Mouse (Mus musculus) cerebellum, adult 11 months (tissue): ENCODE measurements around the gene Msi2.

Experiments used
- DNase-seq: peaks from one replicate; pipeline ENCODE4 v3.0.0; 2022

The Msi2 gene

GRCm38 (mm10) chr11:88675526-88676353 is 42.6 kb downstream of the Msi2 start:
- no peak for DNase-seq

DNA sequence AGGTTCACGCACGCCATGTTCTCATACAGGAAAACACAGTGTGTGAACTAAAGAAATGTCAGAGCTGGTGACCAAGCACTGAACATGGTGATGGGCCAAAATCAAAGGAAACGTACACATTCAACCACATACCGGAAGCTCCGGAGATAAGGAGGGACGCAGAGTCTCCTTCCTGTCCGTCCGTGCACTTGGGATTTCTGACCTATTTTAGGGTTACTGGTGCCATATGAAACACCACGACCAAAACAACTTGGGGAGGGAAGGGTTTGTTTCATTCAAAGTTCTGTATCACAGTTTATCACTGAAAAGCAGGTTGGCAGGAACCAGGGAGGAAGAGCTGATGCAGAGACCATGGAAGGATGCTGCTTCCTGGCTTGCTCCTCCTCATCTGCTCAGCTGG is 44.2 kb downstream of the Msi2 start:
- DNase-seq = no peak

GRCm38 (mm10) chr11:88670925-88671324 is 47.4 kb downstream of the Msi2 start:
- no peak for DNase-seq

DNA sequence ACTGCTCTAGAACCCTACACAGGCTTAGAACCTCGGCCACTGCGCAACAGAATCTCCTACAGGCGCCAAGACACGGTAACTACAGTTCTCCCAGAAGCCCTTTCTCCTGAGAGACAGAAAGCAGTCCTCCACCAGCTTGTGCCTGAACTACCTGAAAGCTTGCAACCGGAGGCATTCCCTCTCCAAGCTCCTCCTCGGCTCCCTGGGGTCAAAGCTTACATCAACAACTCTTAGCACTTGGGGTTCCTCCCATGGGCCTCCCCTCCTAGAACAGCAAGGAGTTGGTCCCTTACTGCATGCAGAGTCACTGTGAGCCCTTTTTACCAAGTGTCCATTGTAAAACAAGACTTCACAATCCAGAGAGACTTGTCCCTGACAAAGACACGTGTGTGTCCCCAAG is 49.2 kb downstream of the Msi2 start:
- no peak for DNase-seq

DNA sequence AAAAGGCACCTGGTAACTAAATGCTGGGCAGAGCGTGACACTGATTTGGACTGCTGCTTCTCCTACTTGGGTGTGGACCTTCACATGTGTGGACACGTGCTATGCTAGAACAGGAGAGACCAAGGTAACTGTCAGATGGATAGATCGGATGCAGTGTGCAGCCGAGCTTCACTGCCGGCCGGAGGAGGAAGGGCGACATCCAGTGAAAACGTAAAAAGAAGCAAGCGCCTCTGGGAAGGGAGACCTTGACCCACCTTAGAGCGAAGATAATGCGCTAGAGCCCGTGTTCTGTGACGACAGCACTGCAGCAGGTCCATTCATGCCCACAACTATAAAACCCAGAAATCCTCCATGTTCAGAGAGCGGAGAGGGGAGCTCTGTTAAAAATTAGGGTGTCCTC is 50.0 kb downstream of the Msi2 start:
- DNase-seq = no peak

DNA sequence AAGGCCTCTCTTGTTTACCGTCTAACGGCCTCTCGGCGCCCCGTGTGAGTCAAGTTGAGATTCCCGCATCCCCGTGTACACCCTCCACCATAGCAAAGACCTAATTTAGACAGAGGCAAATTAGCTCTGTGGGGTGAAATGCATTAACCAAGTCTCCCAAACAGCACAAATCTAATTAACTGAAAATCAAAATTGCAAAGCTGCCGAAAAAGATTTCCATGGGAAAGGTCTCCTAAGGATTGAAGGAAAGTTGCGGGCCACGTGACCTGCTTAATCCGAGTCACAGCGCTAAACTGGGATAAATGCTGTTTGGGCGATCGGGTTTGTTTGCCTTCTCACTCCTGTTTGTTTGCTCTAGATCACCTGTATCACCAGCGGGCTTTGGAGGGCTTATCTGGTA is 52.5 kb downstream of the Msi2 start:
- no peak for DNase-seq

DNA sequence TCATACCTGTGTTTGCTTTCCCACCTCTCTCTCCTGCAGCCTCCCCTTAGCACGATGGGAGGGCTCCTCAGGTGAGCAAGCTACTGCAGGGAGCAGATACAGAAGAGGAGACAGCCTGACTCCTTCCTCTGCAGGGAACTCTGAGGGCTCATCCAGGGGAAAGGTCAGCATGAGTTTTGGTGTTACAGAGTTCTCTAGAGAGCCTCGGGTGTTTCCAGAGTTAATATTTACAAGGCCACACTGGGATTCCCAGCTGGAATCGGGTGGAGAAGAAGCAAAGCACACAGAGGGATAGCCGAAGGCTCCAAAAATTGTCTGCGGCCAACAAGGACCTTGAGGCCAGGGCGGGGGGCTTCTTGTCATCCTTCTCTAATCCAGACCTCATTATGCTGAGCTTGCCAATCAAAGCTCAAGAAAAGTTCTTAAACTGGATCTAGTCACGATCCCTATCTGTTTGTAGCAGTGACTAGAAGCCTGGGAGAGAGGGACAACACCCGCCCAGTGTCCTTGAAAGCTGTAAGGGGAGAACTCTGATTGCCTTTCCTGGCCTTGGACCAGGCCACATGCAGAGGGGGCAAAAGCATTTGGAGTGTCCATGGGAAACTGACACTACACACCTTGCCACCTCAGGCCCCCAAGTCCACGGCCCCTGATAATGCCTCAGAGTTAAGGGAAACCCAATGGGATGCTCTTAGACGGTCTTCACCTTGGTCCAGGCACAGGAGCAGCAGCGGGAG is 56.7 kb downstream of the Msi2 start:
- no peak for DNase-seq

- no peak for DNase-seq
Measured at GRCm38 (mm10) chr11:88660404-88660803, 57.9 kb downstream of the Msi2 start.

DNA sequence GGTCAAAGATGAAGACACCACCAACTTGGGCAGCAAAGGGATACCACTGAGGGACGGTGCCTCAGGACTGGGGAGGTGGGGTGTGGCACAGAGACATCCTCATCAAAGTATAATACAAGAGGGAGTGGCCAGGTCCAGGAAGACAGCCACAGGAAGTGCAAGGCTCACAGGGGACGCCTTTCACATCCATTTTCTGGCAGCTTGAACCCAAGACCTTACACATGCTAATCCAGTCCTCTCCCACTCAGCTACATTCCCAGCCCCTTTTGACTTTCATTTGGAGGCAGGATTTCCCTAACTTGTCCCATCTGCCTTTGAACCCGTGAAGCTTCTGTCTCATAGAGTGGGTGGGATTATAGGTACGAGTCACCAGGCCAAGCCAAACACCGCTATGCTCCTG is 59.4 kb downstream of the Msi2 start:
- no peak for DNase-seq

DNA sequence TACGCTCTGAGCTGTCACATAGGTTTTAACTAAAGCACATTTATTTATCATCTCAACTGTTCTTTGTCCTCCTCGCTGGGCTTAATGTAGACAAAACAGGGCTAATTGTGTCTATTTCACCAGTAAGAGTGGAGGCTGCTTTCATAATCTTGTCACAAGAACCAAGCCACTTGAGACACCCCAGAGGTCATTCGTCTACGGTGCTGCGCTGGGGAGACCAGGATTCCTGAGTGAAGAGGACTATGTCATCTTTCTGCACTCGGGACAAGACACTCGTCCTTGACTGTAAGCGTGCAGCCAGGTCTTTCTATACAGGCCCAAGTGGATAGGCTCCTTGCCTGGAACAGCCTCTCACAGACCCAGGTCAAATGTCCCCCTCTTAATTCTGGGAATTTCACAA is 62.5 kb downstream of the Msi2 start:
- DNase-seq = no peak

GRCm38 (mm10) chr11:88655214-88655566 is 63.1 kb downstream of the Msi2 start:
- no peak for DNase-seq

- no peak for DNase-seq
Measured at GRCm38 (mm10) chr11:88654391-88655213, 63.7 kb downstream of the Msi2 start.

DNA sequence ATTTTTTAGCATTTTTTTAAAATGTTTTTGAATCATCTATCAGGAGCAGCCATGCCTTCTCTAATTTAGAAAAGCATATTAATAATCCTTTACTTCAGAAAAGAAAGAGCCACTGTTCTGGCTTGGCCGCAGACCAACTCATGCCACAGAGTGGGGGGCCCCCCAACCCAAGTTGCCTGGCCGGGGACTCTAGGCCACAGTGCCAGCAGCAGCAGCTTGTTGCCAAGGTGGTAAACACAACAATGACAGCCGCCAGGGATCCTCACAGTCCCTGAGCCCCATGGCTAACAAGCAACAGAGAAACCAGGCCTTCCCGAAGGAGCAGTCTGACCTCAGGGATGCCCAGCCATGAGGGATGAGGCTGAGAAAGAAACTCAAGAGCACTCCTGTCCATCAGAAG is 68.0 kb downstream of the Msi2 start:
- DNase-seq = peak; percentile 39

DNA sequence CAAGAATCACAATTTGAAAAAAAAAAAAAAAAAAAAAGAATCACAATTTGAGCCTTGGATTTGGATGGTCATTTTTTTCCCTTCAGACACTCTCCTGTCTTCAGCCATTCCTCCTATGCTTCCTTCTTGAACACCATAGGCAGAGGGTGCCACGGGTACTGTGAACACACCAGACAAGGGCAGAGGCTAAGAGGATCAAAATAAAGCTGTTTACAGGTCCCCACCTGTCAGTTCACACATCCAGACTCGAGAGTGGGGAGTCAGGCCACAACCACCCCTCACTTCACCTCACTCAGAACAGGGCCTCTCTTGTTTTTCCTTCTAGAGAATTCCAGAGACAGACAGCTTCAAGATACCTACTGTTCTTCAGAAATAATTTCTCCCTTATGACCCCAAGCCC is 69.3 kb downstream of the Msi2 start:
- DNase-seq = no peak

DNA sequence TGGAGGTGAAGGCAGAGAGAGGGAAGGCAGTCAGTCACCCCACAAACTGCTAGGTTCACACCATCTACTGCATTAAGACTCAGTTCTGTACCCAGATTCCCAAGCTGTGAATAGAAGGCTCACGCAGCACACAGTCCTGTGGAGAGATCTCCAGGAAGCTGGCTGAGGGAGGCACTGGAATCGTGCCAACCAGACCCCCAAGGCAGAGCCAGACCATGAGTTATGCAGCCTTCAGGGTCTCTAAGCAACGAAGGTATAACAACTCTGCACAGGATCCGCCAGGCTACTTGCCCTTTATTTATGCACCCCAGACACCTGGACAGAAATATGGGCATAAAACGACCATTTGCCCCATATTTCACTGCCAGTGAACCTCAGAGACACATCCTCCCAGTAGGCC is 69.9 kb downstream of the Msi2 start:
- DNase-seq = no peak

- no peak for DNase-seq
Measured at GRCm38 (mm10) chr11:88646493-88646892, 71.8 kb downstream of the Msi2 start.

- DNase-seq = no peak
Measured at GRCm38 (mm10) chr11:88645821-88646220, 72.5 kb downstream of the Msi2 start.

DNA sequence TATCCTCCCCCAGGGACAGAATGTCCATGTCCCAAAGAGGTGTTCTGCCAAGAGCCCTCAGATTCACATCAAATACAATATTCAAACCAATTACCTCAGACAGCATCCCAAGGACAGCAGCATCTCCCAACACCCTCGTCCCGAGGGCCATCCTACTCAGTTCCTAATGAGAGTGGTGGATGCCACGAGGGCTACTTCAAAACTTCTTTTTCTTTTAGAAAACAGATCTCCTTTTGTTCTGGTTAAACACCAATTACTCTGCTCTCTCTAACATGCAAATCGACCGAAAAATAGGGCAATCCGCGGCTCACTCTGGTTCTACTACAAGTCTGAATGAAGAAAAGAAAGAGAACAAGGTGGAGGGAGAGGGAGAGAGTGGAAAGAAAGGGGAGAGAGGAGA is 73.6 kb downstream of the Msi2 start:
- DNase-seq = no peak

- no peak for DNase-seq
Measured at GRCm38 (mm10) chr11:88639862-88640261, 78.5 kb downstream of the Msi2 start.

DNA sequence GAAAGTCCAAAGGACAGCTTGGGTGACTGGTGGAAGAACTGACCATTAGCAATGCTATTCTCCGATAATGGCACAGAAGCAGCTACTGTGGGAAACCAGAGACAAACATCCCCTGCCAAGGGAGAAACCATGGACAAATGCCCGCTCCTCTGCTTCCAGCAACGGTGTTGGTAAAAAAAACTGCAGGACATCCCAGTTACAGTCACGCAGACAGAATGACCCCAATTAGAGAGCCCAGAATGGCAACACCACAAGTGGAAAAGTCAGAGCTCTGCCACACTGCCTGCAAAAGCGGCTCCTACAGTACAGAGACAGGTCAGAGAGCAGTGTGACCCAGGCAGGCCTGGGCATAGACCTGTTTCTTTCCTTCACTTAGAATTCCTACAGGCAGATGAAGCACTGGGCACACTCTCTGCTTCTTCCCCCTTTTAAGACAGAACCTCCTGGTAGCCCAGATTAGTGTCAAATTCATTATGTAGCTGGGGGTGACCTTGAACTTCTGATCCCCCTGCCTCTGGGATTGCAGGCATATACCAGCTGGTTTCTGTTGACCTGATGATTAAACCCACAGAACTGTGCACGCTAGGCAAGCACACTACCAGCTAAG is 79.3 kb downstream of the Msi2 start:
- no peak for DNase-seq

DNA sequence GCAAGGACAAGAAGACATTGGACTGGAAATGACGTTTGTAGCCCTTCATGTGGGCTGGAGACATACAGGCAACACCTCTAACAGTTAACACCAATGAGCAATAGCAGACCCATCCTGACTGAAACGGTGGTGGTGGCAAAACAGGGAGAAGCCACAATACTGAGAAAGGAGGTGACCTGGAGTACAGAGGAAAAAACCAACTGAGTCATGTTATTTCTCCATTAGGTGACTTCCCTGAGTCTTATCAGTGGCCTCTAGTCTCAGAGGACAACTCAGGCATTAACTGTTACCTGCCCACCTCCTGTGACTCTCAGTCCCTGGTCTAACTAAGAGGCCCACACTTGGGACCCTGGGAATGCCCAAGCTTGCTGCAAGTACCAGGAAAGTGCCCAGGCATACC is 80.1 kb downstream of the Msi2 start:
- DNase-seq = no peak

GRCm38 (mm10) chr11:88636934-88637333 is 81.4 kb downstream of the Msi2 start:
- DNase-seq = no peak

DNA sequence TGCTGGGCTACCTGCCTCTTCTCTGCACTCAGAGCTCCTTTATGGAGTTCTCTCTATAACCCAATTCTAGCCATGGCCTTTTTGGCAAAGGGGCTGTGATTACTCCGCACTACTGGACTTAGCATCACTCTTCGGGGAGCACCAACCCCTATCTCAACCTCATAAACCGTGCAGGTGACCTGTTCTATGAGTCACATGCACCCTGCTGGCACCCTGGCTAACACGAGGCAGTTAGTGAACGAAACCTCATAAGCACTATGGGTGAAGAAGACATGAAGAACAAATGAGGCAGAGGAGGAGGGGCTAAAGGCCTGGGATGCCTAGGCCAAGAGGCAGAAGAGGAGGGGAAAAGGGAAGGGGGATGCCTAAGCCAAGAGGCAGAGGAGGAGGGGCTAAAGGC is 82.0 kb downstream of the Msi2 start:
- no peak for DNase-seq
